Mouse (Mus musculus) T-cell, adult 2 months (primary cell): ENCODE measurements around the gene Poc1b.
A peak's percentile ranks its signal among the peaks of the same experiment; 100 is the strongest.

Experiments used
- DNase-seq: peaks from one replicate; pipeline ENCODE4 v3.0.0; 2022; ENCODE audit warnings: low spot score

Gene Poc1b

DNA sequence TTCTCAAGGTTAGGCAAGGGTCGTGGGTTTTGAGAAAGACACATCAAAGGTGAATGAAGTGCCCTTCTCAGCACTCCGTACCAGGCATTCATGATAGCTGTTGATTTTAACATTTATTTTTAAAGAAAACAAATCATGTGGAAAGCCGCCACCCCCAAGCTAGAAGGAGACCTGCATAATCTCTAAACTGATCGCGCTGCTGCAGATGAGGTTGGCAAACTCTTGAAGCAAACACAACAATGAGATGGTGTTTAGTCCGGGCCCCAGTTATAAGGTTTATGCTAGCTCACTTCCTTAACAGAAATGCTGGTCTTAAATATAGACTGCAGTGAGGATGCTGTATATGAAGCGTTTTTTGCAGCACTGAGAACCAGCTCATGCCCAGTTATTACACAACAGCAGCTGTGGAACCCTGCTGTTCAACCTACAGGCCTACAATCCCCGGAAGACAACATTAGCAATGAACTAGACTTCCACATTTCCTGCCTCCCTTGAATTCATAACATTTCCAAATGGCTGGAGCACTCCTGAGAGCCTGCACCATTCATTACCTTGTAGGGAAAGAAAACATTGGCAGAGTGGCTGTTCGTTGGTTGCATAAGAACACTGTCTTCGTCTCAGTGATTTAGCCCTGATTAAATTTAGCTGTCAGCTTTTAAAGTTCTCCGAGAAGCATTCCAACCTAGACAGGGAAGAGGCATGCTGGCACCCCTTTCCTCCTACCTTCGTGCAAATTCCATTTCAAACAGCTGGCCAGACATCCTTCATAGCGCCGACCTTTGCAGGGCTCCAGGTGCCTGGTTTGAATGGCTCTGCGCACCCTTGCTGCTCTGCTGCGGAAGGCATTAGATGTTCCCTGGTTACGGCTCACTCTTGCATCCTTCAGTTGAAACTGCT, 121.4 kb downstream of the Poc1b start:
- DNase-seq: peak; percentile 2

- peak; percentile 14 for DNase-seq
Measured at GRCm38 (mm10) chr10:99229031-99229684, 122.3 kb downstream of the Poc1b start.

- no peak for DNase-seq
Measured at GRCm38 (mm10) chr10:99232518-99233227, 125.8 kb downstream of the Poc1b start.

GRCm38 (mm10) chr10:99234336-99234735, 127.5 kb downstream of the Poc1b start:
- no peak for DNase-seq

DNA sequence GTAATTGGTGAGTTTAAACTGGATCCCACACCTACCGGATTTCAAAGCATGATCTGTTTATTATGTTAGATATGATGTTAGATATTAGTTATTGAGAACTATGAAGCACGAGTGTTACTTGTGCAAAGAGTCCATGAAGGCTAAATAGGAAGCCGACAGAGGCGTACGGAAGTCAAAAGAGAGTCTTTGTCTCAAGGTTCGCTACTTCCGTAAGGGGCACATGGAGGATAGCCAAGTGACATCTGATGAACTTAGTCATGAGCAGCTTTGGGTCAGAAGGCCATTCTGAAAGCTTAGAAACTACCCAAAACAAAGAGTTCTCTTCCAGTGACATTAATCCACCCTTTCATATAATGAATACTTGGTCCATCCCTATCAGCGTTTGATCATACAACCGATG, 128.2 kb downstream of the Poc1b start:
- DNase-seq: no peak

DNA sequence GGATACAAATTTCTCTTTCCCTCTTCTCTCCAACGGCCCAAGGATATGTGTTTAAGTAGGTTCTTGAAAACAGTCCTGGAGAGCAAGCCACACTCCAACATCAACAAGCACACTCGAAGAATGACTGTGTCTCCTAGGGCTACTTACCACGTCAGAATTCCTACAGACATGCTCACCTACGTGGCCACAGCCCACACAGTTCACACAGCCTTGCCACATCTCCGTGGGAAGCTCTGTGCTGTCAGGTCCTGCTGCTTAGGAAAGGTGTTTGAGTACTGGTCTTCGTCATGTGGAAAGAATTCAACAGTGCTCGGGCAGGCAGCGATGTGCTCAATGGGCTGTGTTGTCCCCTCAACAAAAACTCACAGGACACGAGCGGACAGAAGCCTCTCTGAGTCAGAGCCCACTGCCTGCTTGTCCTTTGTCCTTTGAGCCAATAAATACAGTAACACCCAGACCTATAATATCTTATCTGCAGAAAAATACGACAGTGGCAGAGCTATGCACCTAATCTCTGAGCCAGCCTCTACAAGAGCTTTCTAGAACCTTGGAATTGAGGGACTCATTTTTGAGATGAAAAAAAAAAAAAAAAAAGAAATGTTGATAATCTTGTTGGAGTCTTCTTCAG, 130.5 kb downstream of the Poc1b start:
- DNase-seq: no peak

DNA sequence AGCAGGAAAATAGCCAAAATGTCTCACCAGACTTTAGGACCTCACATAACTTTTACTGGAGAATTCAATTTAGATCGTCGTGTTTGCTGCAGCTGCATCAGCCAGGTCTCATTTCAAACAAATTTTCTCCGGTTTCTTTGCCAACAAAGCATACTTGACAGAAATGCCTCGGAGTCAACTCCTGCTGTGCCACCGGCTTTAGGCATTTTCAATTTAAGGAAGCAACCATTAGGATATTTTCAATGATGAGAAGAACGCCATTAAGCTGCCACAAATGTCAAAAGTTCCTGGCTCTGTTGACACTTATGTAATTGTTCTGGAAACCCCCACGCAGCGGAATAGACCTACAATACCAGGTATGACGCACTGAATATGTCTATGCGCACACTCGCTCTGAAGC, 131.7 kb downstream of the Poc1b start:
- no peak for DNase-seq

DNA sequence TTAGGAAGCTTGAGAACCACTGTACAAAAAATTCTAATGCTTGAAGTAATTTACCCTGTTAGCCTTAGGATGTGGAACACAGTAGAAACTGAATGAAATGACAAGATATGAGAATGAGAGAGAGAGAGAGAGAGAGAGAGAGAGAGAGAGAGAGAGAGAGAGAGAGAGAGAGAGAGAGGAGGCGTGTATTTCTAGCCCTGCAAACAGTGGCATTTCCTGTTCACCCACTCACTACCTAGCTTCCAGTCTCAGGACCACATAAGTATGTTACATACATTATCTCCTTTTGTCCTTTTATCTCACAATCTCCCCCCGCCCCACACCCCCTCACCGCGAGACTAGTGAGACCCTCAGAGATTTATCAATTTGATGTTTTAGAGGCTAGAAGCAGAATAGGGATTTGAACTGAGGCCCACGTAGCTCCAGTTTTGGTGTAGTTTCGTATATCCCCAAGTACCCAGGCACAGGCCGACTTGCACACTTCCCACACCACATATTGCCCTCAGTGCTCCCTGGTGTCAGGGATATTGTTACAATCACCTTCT, 134.5 kb downstream of the Poc1b start:
- DNase-seq: no peak

DNA sequence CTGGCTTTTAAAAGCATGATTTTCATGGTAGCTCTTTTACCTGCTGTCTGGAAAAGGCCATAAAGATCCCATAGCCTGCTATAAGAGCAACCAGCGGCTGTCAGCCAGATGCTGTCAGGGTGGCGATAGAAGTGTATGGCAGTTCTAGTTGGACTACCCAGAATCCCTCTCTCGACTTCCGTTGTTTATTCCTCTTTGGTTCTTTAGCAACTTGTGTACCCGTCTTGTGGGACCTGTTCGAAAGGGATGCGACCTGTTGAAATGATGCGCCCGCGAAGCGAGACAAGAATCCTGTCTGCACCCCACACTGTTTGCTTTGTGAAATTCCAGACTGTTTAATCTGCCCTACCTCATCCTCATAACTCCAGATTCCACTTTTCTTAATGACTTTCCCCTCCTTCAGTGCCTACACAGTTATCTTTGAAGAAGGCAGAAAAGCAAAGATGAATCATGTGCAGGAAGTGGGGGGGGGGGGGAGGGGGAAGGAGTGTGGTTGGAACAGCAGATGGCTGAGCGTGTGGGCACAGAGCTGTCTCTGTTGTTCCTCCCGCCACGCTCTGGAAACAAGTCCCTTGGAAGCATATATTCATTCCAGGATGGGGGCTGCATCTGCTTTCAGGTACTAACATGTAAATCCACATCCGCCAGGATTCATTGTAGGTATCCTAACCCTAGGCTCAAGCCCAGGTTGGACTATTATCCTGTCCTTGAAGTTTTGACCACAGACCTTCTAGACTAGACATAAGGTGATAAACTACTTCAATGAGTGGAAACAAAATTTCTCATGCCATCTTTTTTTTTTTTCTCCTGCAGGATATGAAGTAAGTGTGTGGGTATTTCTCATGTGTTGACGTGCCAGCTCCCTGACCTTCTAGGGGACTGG, 135.2 kb downstream of the Poc1b start:
- peak; percentile 80 for DNase-seq

DNA sequence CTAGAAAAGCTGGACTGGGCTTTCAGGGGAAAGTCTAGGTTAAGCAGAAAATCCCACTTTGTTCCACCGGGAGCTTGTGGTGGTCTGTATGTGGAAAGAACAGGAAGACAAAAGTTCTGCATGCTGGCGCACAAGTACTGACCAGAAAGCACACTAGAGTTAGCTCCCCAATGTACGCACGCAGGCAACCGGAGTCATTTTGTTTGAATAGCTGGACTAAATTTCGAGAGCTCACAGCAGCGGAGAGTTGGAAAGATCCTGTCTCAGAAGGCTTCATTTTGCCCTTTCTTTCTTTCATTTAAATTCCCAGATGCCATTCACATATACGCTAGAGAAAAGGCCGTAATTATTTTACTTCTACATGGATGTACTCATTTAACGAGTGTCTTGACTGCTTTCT, 135.9 kb downstream of the Poc1b start:
- no peak for DNase-seq

DNA sequence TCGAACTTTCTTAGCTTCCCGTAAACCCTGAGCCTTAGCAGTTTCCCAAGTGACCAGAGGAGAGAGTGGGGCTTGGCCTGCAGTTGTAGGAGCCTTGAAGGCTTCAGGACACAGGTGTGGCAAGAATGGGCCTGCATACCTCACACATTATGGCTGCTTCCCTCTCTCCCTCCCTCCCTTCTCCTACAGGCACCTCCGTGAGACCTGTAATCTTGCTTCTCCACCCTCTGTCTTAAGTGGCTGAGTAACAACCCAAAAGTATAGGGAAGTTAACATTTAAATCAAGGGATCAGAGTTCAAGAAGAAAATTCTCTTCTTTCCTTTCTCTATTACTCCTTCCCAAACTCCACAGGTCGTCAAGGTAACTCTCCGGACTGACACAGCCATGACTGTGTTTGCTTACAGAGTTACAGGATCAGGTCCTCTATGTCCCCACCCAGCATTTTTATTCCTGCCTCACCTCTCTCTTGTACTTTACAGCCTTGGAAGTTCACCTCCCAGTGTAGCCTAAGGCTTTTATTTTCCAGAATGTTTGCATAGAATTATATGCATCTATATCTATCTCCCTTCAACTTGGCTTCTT, 137.2 kb downstream of the Poc1b start:
- DNase-seq: no peak

GRCm38 (mm10) chr10:99244655-99245260, 137.9 kb downstream of the Poc1b start:
- DNase-seq: no peak

DNA sequence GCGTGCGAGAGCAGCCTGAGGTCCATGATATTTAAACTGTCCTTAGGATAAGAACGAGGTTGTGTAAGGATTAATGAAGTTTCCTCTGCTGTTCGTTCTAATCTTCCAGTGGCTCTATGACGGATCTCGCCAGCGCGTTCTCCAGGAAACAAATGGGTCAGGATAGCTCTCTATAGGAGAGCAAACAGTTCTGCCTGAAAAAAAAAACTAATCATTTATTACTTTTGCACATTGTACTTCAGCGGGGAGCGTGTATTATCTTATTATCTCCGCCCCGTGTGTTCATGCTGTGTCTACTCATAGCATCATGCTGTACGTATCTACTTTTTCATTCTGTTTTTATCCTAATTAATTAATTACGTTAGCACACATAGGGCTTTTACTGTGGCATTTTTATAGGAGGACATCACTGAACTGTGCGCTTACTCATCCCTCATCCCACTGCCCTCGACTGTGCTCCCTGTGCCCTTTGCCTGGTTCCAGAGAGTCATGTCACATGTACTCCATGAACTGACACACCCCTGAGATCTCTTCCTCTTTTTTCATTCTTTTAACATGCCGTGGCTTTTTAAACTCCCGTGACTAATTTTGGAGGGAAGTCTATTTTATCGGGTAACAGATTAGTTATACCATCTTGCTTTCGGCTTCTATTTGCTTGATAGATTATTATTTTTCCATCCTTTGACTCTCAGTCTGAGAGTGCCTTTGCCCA, 140.1 kb downstream of the Poc1b start:
- no peak for DNase-seq
